Mouse (Mus musculus): Measurements from ENCODE around the gene Btbd9.

Btbd9 gene

GRCm38 (mm10) chr17:30478181-30478580 lies 98.1 kb downstream of the Btbd9 start:
- DNase-seq: no peak

GRCm38 (mm10) chr17:30474561-30474960 lies 101.7 kb downstream of the Btbd9 start:
- no peak for DNase-seq

DNA sequence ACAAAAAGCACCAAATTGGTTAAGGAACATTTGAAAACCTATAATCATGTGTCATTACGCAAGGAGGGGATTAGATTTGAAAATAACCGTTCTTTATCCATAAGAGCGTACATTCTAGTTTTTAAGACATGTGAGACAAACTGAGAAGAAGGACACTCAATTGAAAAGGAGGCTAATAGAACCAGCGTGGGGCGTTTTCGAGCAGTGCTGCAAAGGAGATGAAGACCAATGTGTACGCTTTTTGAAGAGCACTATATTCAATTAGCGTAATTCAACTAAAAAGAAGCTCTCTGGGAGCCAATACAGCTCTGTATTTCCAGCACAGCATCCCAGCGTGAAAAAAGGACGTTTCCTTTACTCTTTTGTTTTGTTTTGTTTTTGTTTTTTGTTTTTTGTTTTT lies 103.5 kb downstream of the Btbd9 start:
- no peak for DNase-seq

- DNase-seq: no peak
Measured at GRCm38 (mm10) chr17:30471512-30471911, 104.8 kb downstream of the Btbd9 start.

DNA sequence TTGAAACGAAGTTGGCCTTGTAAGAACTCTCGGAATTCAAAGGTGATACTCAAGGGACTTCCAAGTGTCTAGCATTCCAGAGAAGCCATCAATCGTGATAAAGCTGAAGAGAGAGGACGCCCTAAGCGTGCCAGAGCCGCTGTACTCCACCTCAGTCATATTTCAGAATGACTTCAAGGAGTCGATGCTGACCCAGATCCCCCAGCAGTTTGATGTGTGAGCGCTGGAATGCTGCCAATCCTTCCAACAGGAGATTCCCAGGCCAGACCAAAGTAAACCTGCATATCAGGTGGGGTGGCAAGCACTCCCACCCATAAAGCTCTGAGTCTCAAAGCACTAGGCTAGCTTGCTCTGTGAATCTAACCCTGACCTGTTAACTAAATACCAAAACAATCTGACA lies 105.5 kb downstream of the Btbd9 start:
- no peak for DNase-seq

- DNase-seq: no peak
Measured at GRCm38 (mm10) chr17:30470286-30470685, 106.0 kb downstream of the Btbd9 start.

DNA sequence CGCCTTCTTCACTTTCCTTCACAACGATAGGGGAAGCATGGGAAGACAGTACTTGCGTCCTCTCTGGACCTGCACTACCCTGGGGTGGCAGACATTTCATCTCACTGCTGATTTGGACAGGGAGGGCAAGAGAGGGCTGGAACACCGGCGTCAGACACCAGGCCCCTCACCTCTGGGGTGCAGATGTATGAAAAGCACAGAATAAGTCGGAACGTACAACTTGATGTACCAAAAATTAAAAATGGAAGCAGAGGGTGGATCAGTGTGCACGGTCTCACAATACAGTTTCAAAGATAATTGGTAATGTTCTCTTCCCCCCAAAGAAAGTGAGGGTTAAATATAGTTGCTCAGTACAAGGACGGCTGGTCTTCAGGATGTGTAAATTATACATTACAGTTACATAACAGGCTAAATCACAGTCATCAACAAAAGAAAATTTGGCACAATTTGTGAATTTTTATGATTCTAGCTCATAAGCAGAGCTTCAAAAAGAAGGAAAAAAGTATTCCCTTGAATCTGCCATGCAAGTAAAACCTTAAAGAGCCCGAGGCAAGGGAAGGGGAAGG lies 106.7 kb downstream of the Btbd9 start:
- DNase-seq: no peak

DNA sequence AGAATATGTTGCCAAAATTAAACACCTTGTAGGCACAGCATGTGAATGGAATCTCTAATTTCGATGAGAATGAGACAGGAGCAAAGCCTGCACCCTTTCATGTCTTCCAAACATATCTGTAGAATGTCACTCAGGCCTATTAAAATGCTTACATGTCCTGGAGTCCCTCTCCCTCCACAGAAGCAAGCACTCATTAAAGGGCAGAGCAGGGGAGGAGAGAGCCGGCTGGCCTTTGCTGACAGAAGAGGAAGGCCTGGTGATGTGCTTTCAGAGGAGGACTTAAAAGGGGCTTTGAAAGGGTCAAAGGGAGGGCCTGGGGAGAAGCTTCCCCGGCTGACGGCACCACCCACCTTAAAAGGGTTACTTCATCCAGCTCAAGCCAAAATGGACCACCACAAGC lies 107.9 kb downstream of the Btbd9 start:
- DNase-seq: no peak

DNA sequence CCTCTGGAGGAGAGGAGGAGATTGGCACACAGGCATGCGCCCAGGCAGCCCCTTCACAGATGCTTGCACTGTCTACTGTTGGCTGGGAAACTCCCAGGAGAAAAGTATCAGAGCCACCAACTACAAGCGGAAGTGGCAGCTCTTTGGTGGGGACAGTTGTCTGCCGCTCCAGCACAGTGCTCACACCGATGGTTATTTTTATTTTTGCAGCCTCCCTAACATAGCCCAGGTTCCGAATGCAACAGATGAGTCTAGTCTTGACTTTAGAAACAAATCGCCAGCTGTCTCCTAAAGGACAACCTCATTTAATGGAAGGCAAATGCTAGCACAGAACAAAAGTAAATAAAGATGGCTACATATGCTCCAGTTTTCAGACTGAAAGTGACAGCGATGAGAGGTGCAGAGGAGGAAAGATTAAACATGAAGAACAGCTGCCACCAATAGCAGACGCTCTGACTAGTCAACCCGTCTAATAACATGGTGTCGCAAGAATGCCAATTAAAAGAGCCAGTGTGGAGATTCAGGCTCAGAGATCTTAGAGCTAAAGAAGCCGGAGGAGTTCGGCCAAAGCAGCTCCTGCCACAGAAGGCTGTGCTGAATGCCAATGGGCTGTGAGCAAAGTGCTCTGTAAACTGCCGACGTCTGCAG lies 108.6 kb downstream of the Btbd9 start:
- no peak for DNase-seq

DNA sequence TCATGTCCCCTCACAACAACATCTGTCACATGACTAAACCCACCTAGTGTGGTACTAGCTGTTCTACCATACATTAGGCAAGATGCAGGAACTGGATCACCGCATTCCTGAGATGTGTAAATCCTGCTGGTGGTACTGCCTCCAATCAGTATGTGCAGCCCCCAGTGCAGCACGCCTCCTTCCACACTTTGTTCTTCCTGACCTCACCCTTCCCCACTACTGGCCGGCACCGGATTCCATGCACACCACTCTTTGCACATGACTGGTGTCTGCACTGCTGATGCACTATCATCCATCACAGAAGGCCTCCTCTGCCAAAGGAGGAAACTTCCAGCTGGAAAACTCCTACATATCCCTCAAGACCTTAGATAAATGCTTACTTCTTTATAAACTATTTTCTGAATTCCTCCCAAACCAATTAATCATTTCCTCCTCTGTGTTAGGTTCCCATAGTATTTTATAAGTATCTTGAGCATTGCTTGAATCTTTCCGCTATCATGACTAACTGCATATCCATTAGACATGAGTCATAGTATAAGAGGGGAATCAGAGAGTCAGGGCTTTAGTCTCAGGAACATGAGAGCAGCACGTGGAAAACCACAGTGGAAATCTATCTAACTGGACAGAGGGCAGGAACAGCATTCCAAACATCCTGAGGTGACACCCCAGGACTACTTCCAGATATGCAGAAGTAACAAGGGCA lies 111.1 kb downstream of the Btbd9 start:
- no peak for DNase-seq

DNA sequence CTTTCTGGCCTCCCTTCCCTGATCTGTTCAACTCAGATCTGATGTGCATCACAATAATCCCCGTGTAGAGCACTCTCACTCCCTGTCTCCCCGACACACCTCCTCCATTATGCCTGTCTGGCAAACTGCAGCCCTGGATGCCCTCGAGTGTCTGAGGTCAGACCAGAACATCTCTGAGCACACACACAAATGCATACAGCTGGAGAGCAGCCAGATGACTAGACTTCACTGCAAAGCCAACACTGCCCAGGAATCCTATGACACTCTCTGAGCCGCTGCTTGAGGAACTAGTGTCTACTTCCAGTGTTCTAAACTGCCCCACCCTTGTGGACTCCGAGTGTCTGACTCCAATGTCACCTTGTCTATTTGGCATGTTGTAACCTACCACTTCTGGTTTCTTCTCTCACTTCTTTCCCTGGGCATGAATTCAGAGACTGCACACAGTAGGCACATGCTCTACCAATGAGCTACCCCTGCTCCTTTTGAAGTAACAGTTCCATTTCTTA lies 112.0 kb downstream of the Btbd9 start:
- no peak for DNase-seq

- DNase-seq: no peak
Measured at GRCm38 (mm10) chr17:30460727-30461349, 115.5 kb downstream of the Btbd9 start.

DNA sequence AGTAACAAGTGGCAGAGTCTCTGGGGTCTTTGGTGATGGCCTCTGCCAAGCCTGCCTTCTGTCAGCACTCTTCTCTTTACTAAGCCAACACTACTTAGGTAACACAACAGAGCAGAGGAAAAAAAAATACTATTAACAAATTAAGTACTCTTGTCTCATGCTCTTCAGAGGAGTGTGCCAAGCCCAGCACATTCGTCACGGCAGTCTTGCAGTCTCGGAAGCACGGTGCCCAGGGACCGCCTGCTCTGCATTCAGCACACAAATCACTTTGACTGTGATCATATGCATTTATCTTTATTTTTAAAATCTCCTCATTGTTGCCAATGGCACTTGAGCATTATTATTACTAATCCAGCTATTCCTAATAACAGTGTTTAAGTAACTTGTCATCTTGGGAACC lies 116.6 kb downstream of the Btbd9 start:
- no peak for DNase-seq

- no peak for DNase-seq
Measured at GRCm38 (mm10) chr17:30458926-30459325, 117.4 kb downstream of the Btbd9 start.

DNA sequence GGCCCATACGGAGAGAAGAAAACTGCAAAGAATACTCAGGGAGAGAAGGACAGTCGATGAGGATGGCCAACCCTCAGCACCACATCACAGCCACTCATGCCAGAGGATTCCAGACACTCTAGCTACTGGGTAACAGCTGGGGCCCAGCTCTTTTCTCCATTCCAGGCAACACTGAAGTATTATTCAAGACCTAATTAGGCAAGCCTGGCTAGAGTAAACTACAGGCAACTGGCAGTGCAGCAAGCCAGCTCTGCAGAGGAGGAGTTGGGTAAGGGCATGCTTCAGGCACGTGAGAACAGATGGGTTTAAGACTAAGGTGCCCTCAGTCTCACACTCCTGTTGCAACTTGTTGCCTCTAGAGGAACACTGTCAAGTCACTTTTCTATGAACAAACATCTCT lies 118.0 kb downstream of the Btbd9 start:
- no peak for DNase-seq

DNA sequence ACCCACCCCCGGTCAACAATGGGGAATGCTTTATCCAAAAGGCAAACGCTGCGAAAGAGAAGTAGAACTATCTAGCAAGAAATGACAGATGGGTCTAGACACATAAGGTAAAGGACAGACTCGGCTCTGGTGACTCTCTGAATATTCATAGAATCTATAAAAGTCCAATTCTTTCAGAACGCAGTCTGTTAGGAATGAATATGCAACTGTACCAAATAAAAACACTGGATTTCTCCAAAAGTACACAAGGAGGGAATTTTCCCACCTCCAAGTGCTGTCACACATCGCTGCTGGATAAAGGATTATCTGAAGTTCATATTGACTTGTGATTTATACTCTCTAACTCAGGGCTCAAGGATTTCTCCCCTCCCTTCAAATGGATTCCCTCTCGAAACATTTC lies 118.8 kb downstream of the Btbd9 start:
- DNase-seq: no peak

- DNase-seq: no peak
Measured at GRCm38 (mm10) chr17:30456293-30456692, 120.0 kb downstream of the Btbd9 start.

DNA sequence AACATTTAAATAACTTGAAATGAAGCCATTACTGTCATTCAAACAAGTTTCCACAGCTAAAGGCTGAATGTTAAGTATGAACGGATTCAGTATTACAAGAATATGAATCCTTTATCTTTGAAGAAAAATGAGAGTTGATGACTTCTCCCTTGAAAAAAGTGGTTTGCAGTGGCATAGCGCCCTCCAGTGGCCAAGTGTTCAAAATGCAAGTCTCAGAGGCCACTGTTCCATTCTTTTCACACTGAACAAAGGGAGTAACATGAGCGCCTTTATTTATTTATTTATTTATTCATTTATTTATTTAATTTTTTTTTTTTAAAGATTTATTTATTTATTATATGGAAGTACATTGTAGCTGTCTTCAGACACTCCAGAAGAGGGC lies 121.4 kb downstream of the Btbd9 start:
- peak; percentile 85 for DNase-seq

GRCm38 (mm10) chr17:30454155-30454861 lies 122.0 kb downstream of the Btbd9 start:
- DNase-seq: no peak

GRCm38 (mm10) chr17:30453272-30453671 lies 123.0 kb downstream of the Btbd9 start:
- DNase-seq: no peak

DNA sequence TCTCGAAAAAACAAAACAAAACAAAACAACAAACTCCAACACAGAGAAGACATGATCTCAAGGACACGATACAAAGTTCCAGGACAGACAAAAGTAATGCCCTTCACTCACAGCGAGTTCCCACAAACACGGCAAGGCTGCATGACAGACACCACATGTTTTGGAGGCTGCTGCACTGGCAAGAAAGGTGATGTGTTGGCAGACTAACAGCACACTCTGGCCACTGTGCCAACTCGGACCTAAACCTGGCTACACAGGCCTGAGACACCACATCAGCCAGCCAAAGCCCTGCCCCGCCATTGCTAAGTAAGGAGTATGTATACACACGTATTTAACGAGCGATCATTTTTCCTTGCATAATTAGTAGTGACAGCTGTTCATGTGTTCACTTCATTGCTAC lies 123.9 kb downstream of the Btbd9 start:
- no peak for DNase-seq

GRCm38 (mm10) chr17:30448562-30448961 lies 127.7 kb downstream of the Btbd9 start:
- no peak for DNase-seq

DNA sequence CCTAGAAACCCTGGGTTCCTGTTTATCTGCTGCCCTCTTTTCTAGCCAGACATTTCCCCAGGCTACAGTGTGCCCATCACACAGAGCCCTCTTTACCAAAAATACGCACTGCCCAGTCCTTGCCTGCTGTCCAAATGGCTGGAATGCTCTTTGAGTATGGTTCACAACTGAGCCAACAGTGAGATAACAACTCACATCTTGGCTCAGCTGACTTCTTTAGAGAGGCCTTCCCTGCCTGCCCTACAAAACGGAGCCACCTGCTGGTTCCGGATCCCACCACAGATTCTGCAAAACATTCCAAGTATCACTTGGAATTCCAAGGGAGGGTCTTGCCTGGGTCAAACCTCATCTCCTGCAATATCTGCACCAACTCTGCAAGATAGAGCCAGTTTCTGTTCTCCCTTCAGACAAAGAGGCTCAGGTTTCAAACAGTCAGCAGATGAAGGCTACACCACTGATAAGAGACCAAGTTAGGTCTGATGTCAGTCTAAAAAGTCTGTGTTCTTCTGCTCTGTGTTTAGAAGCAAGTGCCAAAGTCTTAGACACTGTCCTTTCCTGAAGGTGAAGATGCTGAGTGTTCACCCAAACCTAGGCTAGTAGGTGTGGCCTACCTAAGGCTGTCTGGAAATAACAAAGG lies 130.4 kb downstream of the Btbd9 start:
- DNase-seq: no peak

Measured in thymus, postnatal 4 days (tissue).